20 mouse cellular contexts compared by ENCODE assay signal in genomic region chr17:12571316-12571715, GRCm38 (mm10). TPM values are rescaled to one million over a fixed set of nuclear protein-coding genes. Genes with fewer than 3 reads are reported as not detected.
DNase-seq lines count a peak whose midpoint lies in the region; ATAC-seq and TF ChIP-seq lines count a peak whose summit lies in the region.
"Had no signal": no experiment of that assay in that cellular context is flagged by ENCODE, and none has a peak within 500 bp of the region (broad histone marks: within the 10 kb centered on the region; RNA-seq: fewer than 3 reads in every experiment).

No protein-coding gene starts in this region.

- peak; percentile 20 for DNase-seq in gastrocnemius, postnatal 25 days
- no peak for DNase-seq in gastrocnemius, postnatal 36 days
- DNase-seq in adrenal gland, adult (ENCODE audit: inconsistent age in 2 of 2, low spot score in 1 of 2), result peak; percentile 76 to 86
- peak; percentile 53 to 57 for DNase-seq in heart, adult 9 months (ENCODE audit: low spot score in 2 of 2)
- DNase-seq in heart, postnatal 36 days, result peak; percentile 35 to 39
- DNase-seq in kidney, adult 2 months, result no peak
- DNase-seq in liver, embryonic 11.5 days (ENCODE audit: low spot score), result no peak
- DNase-seq: kidney, postnatal 4 days; layer of hippocampus, postnatal 36 days had no signal

- H3K27me3 ChIP-seq in kidney, adult 2 months (replicated peaks; ENCODE audit: control insufficient read depth, insufficient read depth, low read length), result no peaks in the 10 kb centered on the region
- no peaks in the 10 kb centered on the region for H3K27me3 ChIP-seq in intestine, postnatal 0 days (replicated peaks; ENCODE audit: control insufficient read depth, insufficient read depth, low read length)
- H3K27me3 ChIP-seq in liver, embryonic 11.5 days (replicated peaks; ENCODE audit: control insufficient read depth, insufficient read depth, low read length), result no peaks in the 10 kb centered on the region; the same call in 1 of the 2 replicates
- H3K27me3 ChIP-seq: liver, embryonic 15.5 days had no signal

- H3K9me3 ChIP-seq in intestine, postnatal 0 days (ENCODE audit: control insufficient read depth), result no peaks in the 10 kb centered on the region
- H3K9me3 ChIP-seq in liver, embryonic 11.5 days (ENCODE audit: control insufficient read depth, low read length), result no peaks in the 10 kb centered on the region
- H3K9me3 ChIP-seq: hindbrain, embryonic 10.5 days; liver, embryonic 15.5 days had no signal

- no peak overlapping the region for H3K4me2 ChIP-seq in intestine, postnatal 0 days (replicated peaks; ENCODE audit: low read depth)
- no peak overlapping the region for H3K4me2 ChIP-seq in liver, embryonic 11.5 days
- H3K4me2 ChIP-seq: liver, embryonic 15.5 days had no signal

- intact Hi-C loops in gastrocnemius, postnatal 36 days (cut with DNase I), result no loop called here
- intact Hi-C loops in heart, postnatal 36 days (cut with DNase I), result no loop called here

- H3K9ac ChIP-seq in intestine, postnatal 0 days (ENCODE audit: low read depth, low read length), result no peak overlapping the region
- no peak overlapping the region for H3K9ac ChIP-seq in liver, embryonic 11.5 days (ENCODE audit: low read depth, low read length)
- H3K9ac ChIP-seq: liver, embryonic 15.5 days had no signal

- no peak overlapping the region for H3K4me3 ChIP-seq in kidney, adult 2 months (ENCODE audit: insufficient read depth, low read depth, low read length)
- H3K4me3 ChIP-seq in intestine, postnatal 0 days (ENCODE audit: low read depth, low read length), result no peak overlapping the region
- H3K4me3 ChIP-seq in liver, embryonic 11.5 days (ENCODE audit: low read depth, low read length), result no peak overlapping the region
- H3K4me3 ChIP-seq: hindbrain, embryonic 10.5 days; liver, embryonic 15.5 days; megakaryocyte, embryonic 14.5 days had no signal

- WGBS in kidney, adult 2 months, result 74% methylated on average over 6 of the region's 6 CpGs
- 71% methylated on average over 6 of the region's 6 CpGs for WGBS in intestine, postnatal 0 days
- 73% methylated on average over 6 of the region's 6 CpGs for WGBS in liver, embryonic 11.5 days

- TF ChIP-seq CTCF in kidney, adult 2 months (conservative IDR thresholded peaks at IDR 0.05; ENCODE audit: insufficient read depth, insufficient read length, low read depth, low read length), result no peak
- no peak for TF ChIP-seq CTCF in intestine, postnatal 0 days (IDR thresholded peaks at IDR 0.05; ENCODE audit: low read depth)

- ATAC-seq in intestine, postnatal 0 days, result no peak
- ATAC-seq in liver, embryonic 11.5 days (replicated peaks; ENCODE audit: low FRiP score), result no peak
- ATAC-seq: Patski had no signal

- peaks cover 4% of the 10 kb centered on the region; the same call in 1 of the 2 replicates for H3K4me1 ChIP-seq in kidney, adult 2 months (ENCODE audit: control insufficient read depth, insufficient read depth, low read length)
- 0 out of 2 replicates have a peak, but pooled peaks cover 5% of the 10 kb centered on the region for H3K4me1 ChIP-seq in intestine, postnatal 0 days (replicated peaks; ENCODE audit: control insufficient read depth, insufficient read depth, low read length)
- no peaks in the 10 kb centered on the region for H3K4me1 ChIP-seq in liver, embryonic 11.5 days (replicated peaks; ENCODE audit: control insufficient read depth, insufficient read depth, low read length)
- H3K4me1 ChIP-seq: hindbrain, embryonic 10.5 days; liver, embryonic 15.5 days had no signal

- no peaks in the 10 kb centered on the region for H3K36me3 ChIP-seq in kidney, adult 2 months (ENCODE audit: control insufficient read depth, insufficient read depth, low read length)
- no peaks in the 10 kb centered on the region for H3K36me3 ChIP-seq in intestine, postnatal 0 days (ENCODE audit: control insufficient read depth, insufficient read depth)
- H3K36me3 ChIP-seq in liver, embryonic 11.5 days (ENCODE audit: control insufficient read depth, insufficient read depth, low read length), result no peaks in the 10 kb centered on the region
- H3K36me3 ChIP-seq: hindbrain, embryonic 10.5 days; liver, embryonic 15.5 days had no signal

- no peak overlapping the region for H3K27ac ChIP-seq in kidney, adult 2 months (ENCODE audit: insufficient read depth, low read depth, low read length)
- no peak overlapping the region for H3K27ac ChIP-seq in intestine, postnatal 0 days (ENCODE audit: low read depth, low read length)
- H3K27ac ChIP-seq in liver, embryonic 11.5 days (ENCODE audit: low read depth, low read length), result no peak overlapping the region
- H3K27ac ChIP-seq: hindbrain, embryonic 10.5 days; liver, embryonic 15.5 days had no signal

- TF ChIP-seq POLR2A in kidney, adult 2 months (IDR thresholded peaks at IDR 0.05; ENCODE audit: low read depth, low read length), result no peak

RNA-seq across cellular contexts. Expression of gene Slc22a2, which starts 12.6 kb away (rescaled TPM):
- total RNA-seq in gastrocnemius, postnatal 25 days (2021), result not detected
- total RNA-seq in gastrocnemius, postnatal 36 days (2021), result not detected
- not detected for total RNA-seq in heart, postnatal 36 days (2021)
- 190 and 199 TPM in 2 replicates for polyA plus RNA-seq in kidney, adult 2 months (2012; rRNA removed)
- polyA plus RNA-seq in intestine, postnatal 0 days (2015; fragmentation: Nextera tagmentation; extraction: Ambion mirVana), result not detected in 2 replicates
- polyA plus RNA-seq in liver, embryonic 11.5 days (2014; fragmentation: Nextera tagmentation; extraction: Ambion mirVana), result not detected in 2 replicates
- total RNA-seq: common myeloid progenitor, adult 5-6 weeks; monocyte, adult 5-6 weeks had no signal
- polyA plus RNA-seq: forebrain, embryonic 11.5 days; hindbrain, embryonic 10.5 days; intestine, embryonic 16.5 days; limb, embryonic 11.5 days; liver, embryonic 15.5 days; neural tube, embryonic 14.5 days; Patski had no signal

Comparison
In these comparisons a context has a peak if more than half of its experiments do, and no peak if none do; other contexts are left out.
1. DNase-seq: peak in gastrocnemius, postnatal 25 days (single experiment), adrenal gland, adult (2 of 2), heart, adult 9 months (2 of 2) and heart, postnatal 36 days (2 of 2); none in gastrocnemius, postnatal 36 days (0 of 2), kidney, adult 2 months (single experiment) and liver, embryonic 11.5 days (single experiment).